Mouse (Mus musculus) heart, postnatal 0 days (tissue): ENCODE measurements around the gene Actbl2.

Experiments used
- CTCF ChIP-seq: IDR thresholded peaks from 2 replicates; pipeline ENCODE4 v1.5.1; 2016; ENCODE audit warnings: antibody characterized with exemption, control low read depth, low read depth
- EP300 ChIP-seq: IDR thresholded peaks from 2 replicates; pipeline ENCODE4 v1.6.1; 2016; ENCODE audit warnings: antibody characterized with exemption, low read depth

DNA sequence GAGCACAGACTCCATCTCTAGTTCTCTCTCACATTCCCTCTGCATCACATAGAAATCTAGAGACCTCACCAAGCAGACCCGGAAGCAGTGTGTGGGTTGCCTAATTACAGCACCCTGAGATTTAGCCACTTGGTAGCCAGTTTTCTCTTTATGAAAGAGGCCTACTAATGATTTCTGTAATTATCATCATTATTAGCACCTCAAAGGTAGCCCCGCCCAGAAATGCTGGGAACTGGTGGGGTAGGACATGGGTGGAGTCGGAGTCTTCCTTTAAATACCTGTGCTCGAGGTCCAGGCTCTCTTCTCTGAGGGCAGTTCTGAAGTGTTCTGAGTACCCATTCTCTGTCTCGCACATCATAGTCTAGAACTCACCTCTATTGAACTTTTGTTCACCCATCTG is at the start of gene Actbl2:
- TF ChIP-seq CTCF (no peak), EP300 (no peak)
